Mouse (Mus musculus) brown adipose tissue, adult 24 weeks (tissue): ENCODE results near the gene Wdr83. TPM values are rescaled to one million over a fixed set of nuclear protein-coding genes. Genes with fewer than 3 reads are reported as not detected.
"Not testable (repeated sequence)": the region's sequence is repeated elsewhere in the genome, so short reads cannot be mapped to it uniquely, and the experiment has no call there.

Source experiments
- H3K27ac ChIP-seq: fragments of 200-500 bp; replicated peaks from 2 replicates; pipeline ENCODE4 v1.5.1; 2012; ENCODE audit warnings: low read depth, mild to moderate bottlenecking, low read length
- H3K4me1 ChIP-seq: fragments of 200-500 bp; 2 replicates; pipeline ENCODE4 v1.6.1; 2012; ENCODE audit warnings: low read length, mixed read lengths; ENCODE audit not compliant: control insufficient read depth, insufficient read depth, insufficient read length
- H3K4me3 ChIP-seq: fragments of 200-500 bp; 2 replicates; pipeline ENCODE4 v1.5.1; 2012; ENCODE audit warnings: low read depth, mild to moderate bottlenecking, low read length, moderate library complexity; ENCODE audit not compliant: insufficient read depth
- polyA plus RNA-seq: library from polyadenylated mRNA; stranded (reverse); fragments of >200 nt; gene quantifications from 2 replicates; pipeline ENCODE4 v1.2.4, GENCODE M21; 2012; ENCODE audit not compliant: missing spikeins, insufficient read depth, insufficient read length

Gene Wdr83
- polyA plus RNA-seq: 26.8 and 28.7 TPM in 2 replicates

DNA sequence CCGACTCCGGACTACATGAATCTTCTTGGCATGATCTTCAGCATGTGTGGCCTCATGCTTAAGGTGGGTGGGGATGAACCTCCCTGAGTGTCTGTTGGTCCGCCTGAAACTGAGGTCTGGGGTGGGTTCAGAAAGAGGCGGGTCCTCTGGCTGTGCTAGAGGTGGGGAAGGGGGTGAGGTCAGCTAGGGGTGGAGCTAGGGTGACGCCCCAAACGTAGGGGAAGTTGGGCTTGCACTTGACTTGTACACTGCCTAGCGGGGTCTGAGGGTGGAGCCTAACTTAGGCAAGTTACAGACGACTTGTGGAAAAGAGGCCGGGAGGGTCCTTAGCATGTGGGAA, at the start of gene Wdr83:
Gene Wdr83 (minus strand): TSS at position 91 of the 340 bp plus-strand sequence.
- H3K4me3 ChIP-seq: peak within 1 kb of the TSS; percentile 99
- H3K27ac ChIP-seq: peak within 1 kb of the TSS; percentile 96
- H3K4me1 ChIP-seq: no peaks in the 10 kb centered on the region

DNA sequence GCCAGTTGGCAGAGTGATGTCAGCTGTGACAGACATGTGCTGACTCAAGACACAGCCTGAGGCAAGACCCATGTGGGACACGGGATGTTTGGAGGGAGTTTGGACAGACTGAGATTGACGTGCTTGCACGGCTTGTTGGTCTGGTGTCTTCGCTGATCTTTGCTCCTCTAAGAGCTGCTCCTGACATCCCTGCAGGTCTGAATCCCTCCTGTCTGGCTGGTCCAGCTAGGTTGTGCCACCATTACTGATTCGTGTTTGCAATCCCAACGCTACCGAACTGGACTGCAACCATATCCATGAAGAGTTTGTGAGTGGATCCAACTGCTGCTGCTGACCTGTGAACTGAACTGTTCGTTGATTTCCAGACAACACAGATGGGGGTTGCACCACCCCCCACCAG, 42.6 kb upstream of the Wdr83 start:
- no peak overlapping the region for H3K27ac ChIP-seq

GRCm38 (mm10) chr8:85122995-85123394, 41.9 kb upstream of the Wdr83 start, which contains the start of gene Zfp791:
Gene Zfp791 (minus strand): TSS chr8:85123095.
- no peak within 1 kb of the TSS for H3K4me3 ChIP-seq
- H3K4me1 ChIP-seq: peaks cover 2% of the 10 kb centered on the region; the same call in 1 of the 2 replicates
- no peak within 1 kb of the TSS for H3K27ac ChIP-seq

More for the DNA sequence above, 42.6 kb upstream of the Wdr83 start:
- Histone ChIP-seq H3K4me3 (no peak overlapping the region), H3K4me1 (peaks cover 2% of the 10 kb centered on the region; the same call in 1 of the 2 replicates)

- H3K27ac ChIP-seq, H3K4me1 ChIP-seq, H3K4me3 ChIP-seq: not testable (repeated sequence)
Measured at GRCm38 (mm10) chr8:85120251-85120650, 39.1 kb upstream of the Wdr83 start.

DNA sequence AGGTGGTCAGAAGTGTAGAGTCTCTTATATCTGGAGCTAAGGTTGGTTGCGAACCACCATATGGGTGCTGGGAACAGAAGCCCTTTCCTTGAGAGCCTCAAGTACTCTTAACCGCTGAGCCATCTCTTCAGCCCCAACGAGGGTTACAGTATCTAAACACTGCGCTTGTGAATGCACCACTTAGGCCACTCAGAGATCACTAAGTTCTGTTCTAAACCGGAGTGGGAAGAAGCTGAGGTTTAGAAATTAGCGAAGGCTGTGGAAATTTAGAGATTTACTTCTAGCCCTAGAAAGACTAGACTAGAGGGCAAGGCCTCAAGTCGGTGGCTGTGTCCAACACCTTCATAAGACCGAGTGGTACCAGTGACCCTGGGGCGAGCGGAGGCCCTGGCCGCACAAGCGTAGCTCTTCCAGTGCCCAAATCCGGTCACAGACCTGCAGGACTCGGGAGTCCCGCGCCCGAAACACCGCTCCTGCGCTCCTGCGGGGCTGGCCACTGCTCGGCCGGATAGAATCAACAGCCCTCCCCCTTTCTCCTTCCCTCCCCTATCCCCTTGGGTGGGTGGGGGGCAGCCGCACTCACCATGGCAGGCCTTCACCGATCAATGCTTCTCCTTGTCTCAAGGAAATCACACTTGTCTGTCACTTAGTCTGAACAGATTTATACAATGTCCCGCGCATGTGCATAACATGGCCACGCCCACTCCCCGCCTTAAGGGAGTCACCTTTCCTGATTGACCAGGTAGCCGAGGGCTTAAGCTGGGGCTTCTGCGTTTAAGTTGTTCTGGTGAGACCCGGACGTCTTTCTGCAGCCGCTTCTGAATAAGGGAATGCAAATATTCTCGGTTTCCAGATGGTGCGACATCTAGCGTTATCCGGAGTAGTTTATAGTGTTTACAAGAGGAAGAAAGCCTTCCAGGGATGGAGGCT, 38.2 kb upstream of the Wdr83 start:
- no peak overlapping the region for H3K27ac ChIP-seq
- peak overlapping the region; percentile 80 for H3K4me3 ChIP-seq
- peaks cover 2% of the 10 kb centered on the region; the same call in 1 of the 2 replicates for H3K4me1 ChIP-seq

- Histone ChIP-seq H3K4me3 (no peak overlapping the region), H3K4me1 (peaks cover 2% of the 10 kb centered on the region; the same call in 1 of the 2 replicates)
Measured at GRCm38 (mm10) chr8:85116984-85117383, 35.9 kb upstream of the Wdr83 start.

DNA sequence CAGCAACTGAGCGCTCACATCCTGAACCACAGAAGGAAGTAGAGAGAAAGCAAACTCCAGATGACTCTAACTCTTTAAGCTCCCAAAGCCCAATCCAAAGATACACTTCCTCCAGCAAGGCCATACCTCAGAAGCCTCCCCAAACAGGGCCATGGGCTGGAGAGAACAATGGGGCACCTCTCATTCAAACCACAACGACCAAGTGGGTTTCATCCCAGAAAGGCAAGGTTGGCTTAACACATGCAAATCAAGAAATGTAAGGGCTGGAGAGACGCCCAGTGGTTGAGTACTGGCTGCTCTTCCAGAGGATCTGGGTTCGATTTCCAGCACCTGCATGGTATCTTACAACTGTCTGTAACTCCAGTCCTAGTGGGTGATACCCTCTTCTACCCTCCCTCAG, 34.4 kb upstream of the Wdr83 start:
- no peak overlapping the region for H3K27ac ChIP-seq
- H3K4me1 ChIP-seq: peaks cover 2% of the 10 kb centered on the region; the same call in 1 of the 2 replicates
- no peak overlapping the region for H3K4me3 ChIP-seq

More at GRCm38 (mm10) chr8:85116984-85117383, 35.9 kb upstream of the Wdr83 start:
- no peak overlapping the region for H3K27ac ChIP-seq

DNA sequence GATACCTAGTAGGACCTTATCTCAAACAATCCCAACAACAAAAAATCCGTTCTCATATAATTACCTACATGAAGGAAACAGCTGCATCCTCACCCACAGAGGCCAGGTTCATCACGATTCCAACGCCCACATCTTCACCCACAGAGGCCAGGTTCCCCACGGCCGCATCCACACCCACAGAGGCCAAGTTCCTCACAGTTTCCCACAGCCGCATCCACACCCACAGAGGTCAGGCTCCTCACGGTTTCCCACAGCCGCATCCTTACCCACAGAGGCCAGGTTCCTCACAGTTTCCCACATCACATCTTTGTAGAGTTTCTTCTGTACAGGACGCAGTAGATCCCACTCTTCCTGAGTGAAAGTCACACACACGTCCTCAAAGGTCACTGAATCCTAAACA, 32.1 kb upstream of the Wdr83 start:
- no peak overlapping the region for H3K4me3 ChIP-seq
- no peaks in the 10 kb centered on the region for H3K4me1 ChIP-seq
- H3K27ac ChIP-seq: no peak overlapping the region

DNA sequence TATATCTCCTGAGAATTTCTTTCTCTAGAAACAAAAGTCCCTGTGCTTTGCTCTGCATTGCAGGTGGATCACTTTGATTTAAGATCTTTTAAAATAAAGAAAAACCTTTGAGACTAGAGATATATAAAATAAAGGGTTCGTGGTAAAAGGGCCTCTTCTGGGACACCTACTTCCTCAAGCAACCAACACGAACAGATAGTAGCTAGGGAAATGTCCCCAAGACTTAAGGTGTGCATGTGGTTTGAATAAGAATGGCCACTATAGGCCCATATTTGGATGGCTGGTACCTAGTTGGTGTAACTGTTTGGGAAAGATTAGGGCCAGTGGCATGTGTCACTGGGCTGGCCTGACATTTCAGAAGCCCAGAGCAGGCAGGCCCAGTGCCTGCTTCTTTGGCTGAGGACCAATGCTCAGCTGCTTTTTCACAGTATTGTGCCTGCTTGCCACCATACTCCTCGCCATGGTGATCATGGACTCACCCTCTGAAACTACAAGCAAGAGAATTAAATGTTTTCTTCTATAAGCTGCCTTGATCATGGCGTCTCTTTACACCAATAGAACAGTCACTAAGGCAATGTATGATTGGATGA, 19.1 kb upstream of the Wdr83 start:
- Histone ChIP-seq H3K4me1 (no peaks in the 10 kb centered on the region), H3K27ac (no peak overlapping the region), H3K4me3 (no peak overlapping the region)

- Histone ChIP-seq H3K27ac (no peak overlapping the region), H3K4me3 (no peak overlapping the region), H3K4me1 (no peaks in the 10 kb centered on the region)
Measured at GRCm38 (mm10) chr8:85096850-85097249, 15.7 kb upstream of the Wdr83 start.

DNA sequence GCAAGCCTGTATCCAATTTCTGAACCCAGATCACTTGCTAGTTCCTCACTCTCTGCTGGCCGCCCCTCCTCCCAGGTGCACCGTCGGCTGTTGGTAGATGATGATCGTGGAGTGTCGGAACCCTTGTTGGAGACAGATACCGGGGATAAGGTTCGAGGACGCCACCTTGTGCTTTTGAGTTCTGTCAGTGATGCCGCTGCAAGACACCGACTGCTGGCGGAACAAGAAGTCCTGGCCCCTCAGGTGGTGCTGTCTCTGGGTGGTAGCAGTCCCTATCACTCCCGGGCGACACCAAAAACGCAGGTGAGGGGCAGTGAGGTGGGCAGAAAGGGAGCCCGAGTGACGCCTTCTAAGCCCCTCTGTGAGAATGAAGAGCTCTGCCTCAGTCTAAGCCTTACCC, 15.1 kb upstream of the Wdr83 start:
- Histone ChIP-seq H3K4me3 (no peak overlapping the region), H3K27ac (no peak overlapping the region), H3K4me1 (no peaks in the 10 kb centered on the region)

GRCm38 (mm10) chr8:85095566-85095965, 14.5 kb upstream of the Wdr83 start:
- Histone ChIP-seq H3K4me1 (no peaks in the 10 kb centered on the region), H3K4me3 (no peak overlapping the region), H3K27ac (no peak overlapping the region)

GRCm38 (mm10) chr8:85095051-85095450, 13.9 kb upstream of the Wdr83 start:
- Histone ChIP-seq H3K27ac (no peak overlapping the region), H3K4me3 (no peak overlapping the region), H3K4me1 (no peaks in the 10 kb centered on the region)

GRCm38 (mm10) chr8:85091526-85092090, 10.5 kb upstream of the Wdr83 start:
- Histone ChIP-seq H3K4me3 (no peak overlapping the region), H3K27ac (no peak overlapping the region), H3K4me1 (no peaks in the 10 kb centered on the region)

GRCm38 (mm10) chr8:85090856-85091255, 9.8 kb upstream of the Wdr83 start:
- H3K27ac ChIP-seq: no peak overlapping the region
- H3K4me3 ChIP-seq: no peak overlapping the region
- no peaks in the 10 kb centered on the region for H3K4me1 ChIP-seq
